In genomic region chr10:128379260-128379659, GRCm38 (mm10) we compare ENCODE assay signal across 17 mouse cellular contexts. TPM values are rescaled to one million over a fixed set of nuclear protein-coding genes. Genes with fewer than 3 reads are reported as not detected.
DNase-seq lines count a peak whose midpoint lies in the region; ATAC-seq and TF ChIP-seq lines count a peak whose summit lies in the region.
"Had no signal": no experiment of that assay in that cellular context is flagged by ENCODE, and none has a peak within 500 bp of the region (broad histone marks: within the 10 kb centered on the region; RNA-seq: fewer than 3 reads in every experiment).

No protein-coding gene starts in this region.

- in situ Hi-C loops in CH12.LX (cut with MboI; ENCODE audit: low pct_ligation_motif_present, low pct_unique_long_range_greater_than_20kb, low sequenced_read_pairs): no loop called here

- no peak for TF ChIP-seq CTCF in CH12.LX (conservative IDR thresholded peaks at IDR 0.05 in 1 of 2, IDR thresholded peaks at IDR 0.05 in 1 of 2; ENCODE audit: low read depth in 2 of 2, low read length in 2 of 2)

- dilution Hi-C loops in CH12.LX (cut with MboI; ENCODE audit: extremely low pct_ligation_motif_present, extremely low pct_unique_long_range_greater_than_20kb, low sequenced_read_pairs): no loop called here

- no peaks in the 10 kb centered on the region for H3K9me3 ChIP-seq in forebrain, embryonic 12.5 days
- H3K9me3 ChIP-seq in forebrain, embryonic 16.5 days (ENCODE audit: control insufficient read depth, low read length): no peaks in the 10 kb centered on the region
- no peaks in the 10 kb centered on the region for H3K9me3 ChIP-seq in liver, embryonic 13.5 days (replicated peaks)
- H3K9me3 ChIP-seq in CH12.LX (replicated peaks; ENCODE audit: low read length): no peaks in the 10 kb centered on the region
- H3K9me3 ChIP-seq: liver, embryonic 15.5 days had no signal

- DNase-seq in liver, embryonic 13.5 days: no peak
- DNase-seq in liver (no peak), CH12.LX (ENCODE audit: extremely low read depth) (no peak)
- peak; percentile 62 for DNase-seq in gastrocnemius, postnatal 14 days
- DNase-seq in frontal cortex, postnatal 10 days (ENCODE audit: low spot score in 2 of 2): no peak
- DNase-seq in heart, postnatal 36 days: no peak
- DNase-seq: cerebellum, adult 8-10 months; kidney, adult 18-20 months; spleen, adult 18-20 months; thymus, adult 18-20 months had no signal

- H3K4me2 ChIP-seq in forebrain, embryonic 12.5 days: no peak overlapping the region; the same call in none of the 2 replicates
- no peak overlapping the region for H3K4me2 ChIP-seq in forebrain, embryonic 16.5 days (ENCODE audit: low read length)
- no peak overlapping the region for H3K4me2 ChIP-seq in liver, embryonic 13.5 days
- H3K4me2 ChIP-seq in CH12.LX (ENCODE audit: insufficient read depth, low read depth, poor library complexity, severe bottlenecking): no peak overlapping the region
- H3K4me2 ChIP-seq: liver, embryonic 15.5 days had no signal

- H3K79me2 ChIP-seq in CH12.LX (replicated peaks; ENCODE audit: control insufficient read depth, extremely low read depth, insufficient read depth, poor library complexity, severe bottlenecking): peaks cover 25% of the 10 kb centered on the region

- TF ChIP-seq EP300 in CH12.LX (IDR thresholded peaks at IDR 0.05; ENCODE audit: low read length): no peak

- ATAC-seq in forebrain, embryonic 12.5 days (ENCODE audit: low FRiP score): no peak
- ATAC-seq in forebrain, embryonic 16.5 days: no peak
- ATAC-seq in liver, embryonic 13.5 days (ENCODE audit: low read depth): no peak
- ATAC-seq: forebrain, embryonic 14.5 days had no signal

- H3K27ac ChIP-seq in forebrain, embryonic 12.5 days: no peak overlapping the region
- H3K27ac ChIP-seq in forebrain, embryonic 16.5 days (ENCODE audit: low read length): no peak overlapping the region
- H3K27ac ChIP-seq in liver, embryonic 13.5 days: peak overlapping the region; percentile 14; the same call in 1 of the 2 replicates
- H3K27ac ChIP-seq in CH12.LX (ENCODE audit: insufficient read depth, low read depth): peak overlapping the region; percentile 4; the same call in 1 of the 2 replicates
- H3K27ac ChIP-seq: liver, embryonic 15.5 days; macrophage had no signal

- H3K27me3 ChIP-seq in forebrain, embryonic 12.5 days: no peaks in the 10 kb centered on the region
- H3K27me3 ChIP-seq in forebrain, embryonic 16.5 days (replicated peaks; ENCODE audit: control insufficient read depth, insufficient read depth, low read length): no peaks in the 10 kb centered on the region
- H3K27me3 ChIP-seq in liver, embryonic 13.5 days: no peaks in the 10 kb centered on the region
- H3K27me3 ChIP-seq in CH12.LX (replicated peaks): no peaks in the 10 kb centered on the region
- H3K27me3 ChIP-seq: liver, embryonic 15.5 days had no signal

- H3K9ac ChIP-seq in forebrain, embryonic 12.5 days: peak overlapping the region; percentile 36; the same call in 1 of the 2 replicates
- H3K9ac ChIP-seq in forebrain, embryonic 16.5 days (replicated peaks; ENCODE audit: low read depth, low read length): no peak overlapping the region
- no peak overlapping the region for H3K9ac ChIP-seq in liver, embryonic 13.5 days
- H3K9ac ChIP-seq in CH12.LX (ENCODE audit: insufficient read depth, low read depth): no peak overlapping the region
- H3K9ac ChIP-seq: liver, embryonic 15.5 days had no signal

- peaks cover 26% of the 10 kb centered on the region for H3K4me1 ChIP-seq in forebrain, embryonic 12.5 days
- H3K4me1 ChIP-seq in forebrain, embryonic 16.5 days (replicated peaks; ENCODE audit: control insufficient read depth, insufficient read depth, low read length): peaks cover 24% of the 10 kb centered on the region
- peaks cover 35% of the 10 kb centered on the region for H3K4me1 ChIP-seq in liver, embryonic 13.5 days (replicated peaks)
- H3K4me1 ChIP-seq in CH12.LX (ENCODE audit: control insufficient read depth in 1 of 2, insufficient read depth in 2 of 2): peaks cover 14 to 31% of the 10 kb centered on the region in 2 experiments

- 95% methylated on average over 7 of the region's 7 CpGs for WGBS in forebrain, embryonic 12.5 days
- 88% methylated on average over 7 of the region's 7 CpGs for WGBS in forebrain, embryonic 16.5 days
- WGBS in liver, embryonic 13.5 days (ENCODE audit: insufficient replicate concordance): 78% methylated on average over 7 of the region's 7 CpGs

- H3K36me3 ChIP-seq in forebrain, embryonic 12.5 days (replicated peaks): peaks cover 59% of the 10 kb centered on the region
- peaks cover 36% of the 10 kb centered on the region for H3K36me3 ChIP-seq in forebrain, embryonic 16.5 days (ENCODE audit: control insufficient read depth, insufficient read depth)
- H3K36me3 ChIP-seq in liver, embryonic 13.5 days: peaks cover 58% of the 10 kb centered on the region
- peaks cover 45 to 59% of the 10 kb centered on the region in 2 experiments for H3K36me3 ChIP-seq in CH12.LX (replicated peaks in 1 of 2; ENCODE audit: control insufficient read depth in 1 of 2, insufficient read depth in 1 of 2, low read length in 1 of 2)

- TF ChIP-seq POLR2A in CH12.LX (IDR thresholded peaks at IDR 0.05; ENCODE audit: low read depth, low read length): no peak

- H3K4me3 ChIP-seq in forebrain, embryonic 12.5 days (replicated peaks): 0 out of 2 replicates have a peak overlapping the region, but pooled peaks have one; percentile 7
- H3K4me3 ChIP-seq in forebrain, embryonic 16.5 days (replicated peaks; ENCODE audit: low read length): no peak overlapping the region
- no peak overlapping the region for H3K4me3 ChIP-seq in liver, embryonic 13.5 days (replicated peaks)
- no peak overlapping the region for H3K4me3 ChIP-seq in CH12.LX (replicated peaks in 1 of 3; ENCODE audit: low read depth in 2 of 3, low read length in 2 of 3, poor library complexity in 1 of 3)
- H3K4me3 ChIP-seq: liver, embryonic 15.5 days had no signal

- TF ChIP-seq RAD21 in CH12.LX (IDR thresholded peaks at IDR 0.05; ENCODE audit: low read depth, low read length): no peak

- intact Hi-C loops in gastrocnemius, postnatal 14 days (cut with DNase I; ENCODE audit: low total_unique reads): no loop called here
- intact Hi-C loops in heart, postnatal 36 days (cut with DNase I): loop anchor here (5.0 kb wide), 1 partner anchor 42 kb away; the partner anchor contains the start of gene Cs

TF ChIP-seq in CH12.LX, 34 proteins besides CTCF, POLR2A, EP300 and RAD21 (continues in another document):
- TF ChIP-seq UBTF (IDR thresholded peaks at IDR 0.05; ENCODE audit: low read depth, low read length): no peak
- no peak for TF ChIP-seq USF1 (IDR thresholded peaks at IDR 0.05; ENCODE audit: low read depth, low read length)
- TF ChIP-seq ETS1 (conservative IDR thresholded peaks at IDR 0.05; ENCODE audit: low read depth, low read length): no peak
- no peak for TF ChIP-seq NELFE (IDR thresholded peaks at IDR 0.05; ENCODE audit: low read depth, low read length)

RNA-seq across cellular contexts. Expression of gene Ankrd52, which starts 2.3 kb away (rescaled TPM):
- 11.3 and 13.9 TPM in 2 replicates for polyA plus RNA-seq in forebrain, embryonic 12.5 days (2016; fragmentation: Nextera tagmentation; extraction: Ambion mirVana)
- polyA plus RNA-seq in forebrain, embryonic 16.5 days (2015; fragmentation: Nextera tagmentation; extraction: Ambion mirVana): 11.3 and 13.2 TPM in 2 replicates
- polyA plus RNA-seq in liver, embryonic 13.5 days (2015; fragmentation: Nextera tagmentation; extraction: Ambion mirVana): 5.0 and 5.1 TPM in 2 replicates
- 15.3 and 15.8 TPM in 2 replicates for total RNA-seq in CH12.LX (2012; rRNA removed)
- 3.5 and 4.3 TPM in 2 replicates for total RNA-seq in CH12.LX (2014; rRNA removed)
- 45.9 and 51.0 TPM in 2 replicates for polyA plus RNA-seq in CH12.LX (2012; ENCODE audit: insufficient read length, low read depth)
- total RNA-seq in gastrocnemius, postnatal 14 days (2021): 10 to 100 TPM; 53.7 to 54.8 TPM
- 10 to 100 TPM; 41.2 to 43.2 TPM for total RNA-seq in heart, postnatal 36 days (2021)

RNA-seq across cellular contexts. Expression of gene Coq10a, which starts 10.5 kb away (rescaled TPM):
- polyA plus RNA-seq in forebrain, embryonic 12.5 days (2016; fragmentation: Nextera tagmentation; extraction: Ambion mirVana): 24.2 and 25.5 TPM in 2 replicates
- 32.2 and 32.7 TPM in 2 replicates for polyA plus RNA-seq in forebrain, embryonic 16.5 days (2015; fragmentation: Nextera tagmentation; extraction: Ambion mirVana)
- 4.6 and 4.8 TPM in 2 replicates for polyA plus RNA-seq in liver, embryonic 13.5 days (2015; fragmentation: Nextera tagmentation; extraction: Ambion mirVana)
- total RNA-seq in CH12.LX (2012; rRNA removed): 8.4 and 11.1 TPM in 2 replicates
- 5.7 and 7.7 TPM in 2 replicates for total RNA-seq in CH12.LX (2014; rRNA removed)
- 8.6 and 12.1 TPM in 2 replicates for polyA plus RNA-seq in CH12.LX (2012; ENCODE audit: insufficient read length, low read depth)
- total RNA-seq in gastrocnemius, postnatal 14 days (2021): 100 to 1,000 TPM; 257 to 331 TPM
- 100 to 1,000 TPM; 304 to 339 TPM for total RNA-seq in heart, postnatal 36 days (2021)

RNA-seq across cellular contexts. Expression of gene Slc39a5, which starts 21.8 kb away (rescaled TPM):
- not detected in 2 replicates for polyA plus RNA-seq in forebrain, embryonic 12.5 days (2016; fragmentation: Nextera tagmentation; extraction: Ambion mirVana)
- polyA plus RNA-seq in forebrain, embryonic 16.5 days (2015; fragmentation: Nextera tagmentation; extraction: Ambion mirVana): 0.10 and 0.25 TPM in 2 replicates
- 30.5 and 32.8 TPM in 2 replicates for polyA plus RNA-seq in liver, embryonic 13.5 days (2015; fragmentation: Nextera tagmentation; extraction: Ambion mirVana)
- 0.21 TPM in 1 of 2 replicates, not detected in the other for total RNA-seq in CH12.LX (2012; rRNA removed)
- total RNA-seq in CH12.LX (2014; rRNA removed): not detected in 2 replicates
- 0.11 TPM in 1 of 2 replicates, not detected in the other for polyA plus RNA-seq in CH12.LX (2012; ENCODE audit: insufficient read length, low read depth)
- total RNA-seq in gastrocnemius, postnatal 14 days (2021): not detected
- total RNA-seq in heart, postnatal 36 days (2021): not detected
- total RNA-seq: heart, adult 18-20 months; hematopoietic stem cell, adult 5-6 weeks had no signal
- polyA plus RNA-seq: forebrain, embryonic 14.5 days; macrophage had no signal

RNA-seq across cellular contexts. Expression of gene Nabp2, which starts 32.0 kb away (rescaled TPM):
- 141 and 155 TPM in 2 replicates for polyA plus RNA-seq in forebrain, embryonic 12.5 days (2016; fragmentation: Nextera tagmentation; extraction: Ambion mirVana)
- polyA plus RNA-seq in forebrain, embryonic 16.5 days (2015; fragmentation: Nextera tagmentation; extraction: Ambion mirVana): 139 and 147 TPM in 2 replicates
- polyA plus RNA-seq in liver, embryonic 13.5 days (2015; fragmentation: Nextera tagmentation; extraction: Ambion mirVana): 57.3 and 64.4 TPM in 2 replicates
- 43.7 and 45.8 TPM in 2 replicates for total RNA-seq in CH12.LX (2012; rRNA removed)
- 40.3 and 46.9 TPM in 2 replicates for total RNA-seq in CH12.LX (2014; rRNA removed)
- 123 and 147 TPM in 2 replicates for polyA plus RNA-seq in CH12.LX (2012; ENCODE audit: insufficient read length, low read depth)
- 10 to 100 TPM; 48.2 to 51.8 TPM for total RNA-seq in gastrocnemius, postnatal 14 days (2021)
- 10 to 100 TPM; 44.6 to 49.6 TPM for total RNA-seq in heart, postnatal 36 days (2021)

RNA-seq across cellular contexts. Expression of gene Rnf41, which starts 32.2 kb away (rescaled TPM):
- 61.9 and 62.0 TPM in 2 replicates for polyA plus RNA-seq in forebrain, embryonic 12.5 days (2016; fragmentation: Nextera tagmentation; extraction: Ambion mirVana)
- 121 and 122 TPM in 2 replicates for polyA plus RNA-seq in forebrain, embryonic 16.5 days (2015; fragmentation: Nextera tagmentation; extraction: Ambion mirVana)
- polyA plus RNA-seq in liver, embryonic 13.5 days (2015; fragmentation: Nextera tagmentation; extraction: Ambion mirVana): 9.0 and 10.7 TPM in 2 replicates
- total RNA-seq in CH12.LX (2012; rRNA removed) (19.9 and 20.1 TPM in 2 replicates), CH12.LX (2014; rRNA removed) (15.3 and 15.9 TPM in 2 replicates)
- 17.4 TPM in 2 replicates for polyA plus RNA-seq in CH12.LX (2012; ENCODE audit: insufficient read length, low read depth)
- total RNA-seq in gastrocnemius, postnatal 14 days (2021): 10 to 100 TPM; 12.9 to 13.0 TPM
- total RNA-seq in heart, postnatal 36 days (2021): 10 to 100 TPM; 16.3 to 18.3 TPM

Comparison
In these comparisons a context has a peak if more than half of its experiments do, and no peak if none do; other contexts are left out.
1. H3K27ac ChIP-seq: peak in liver, embryonic 13.5 days (single experiment) and CH12.LX (single experiment); none in forebrain, embryonic 12.5 days (single experiment) and forebrain, embryonic 16.5 days (single experiment).
2. RNA of gene Slc39a5, which starts 21.8 kb away (polyA plus RNA-seq): 30.5 to 32.8 TPM in liver, embryonic 13.5 days; 0.11 TPM in CH12.LX, 0.10 to 0.25 TPM in forebrain, embryonic 16.5 days and not detected in forebrain, embryonic 12.5 days; every median in the first group is over 10 times any median in the second.